Mouse (Mus musculus) liver, adult 2 months (tissue): ENCODE data around the gene Nr5a2. TPM values are rescaled to one million over a fixed set of nuclear protein-coding genes. Genes with fewer than 3 reads are reported as not detected.

Experiments used
- DNase-seq: peaks from one replicate; pipeline ENCODE4 v3.0.0-alpha.2; 2011; ENCODE audit warnings: low read depth, low spot score; ENCODE audit errors: extremely low read depth
- H3K27ac ChIP-seq: fragments of 200-500 bp; replicated peaks from 2 replicates; pipeline ENCODE4 v1.5.1; 2012; ENCODE audit warnings: low read depth, mild to moderate bottlenecking, control low read depth, inconsistent platforms, low read length; ENCODE audit not compliant: insufficient read depth
- H3K27me3 ChIP-seq: fragments of 200-500 bp; 2 replicates; pipeline ENCODE4 v1.6.1; 2012; ENCODE audit warnings: mild to moderate bottlenecking, moderate library complexity, low read length, inconsistent platforms; ENCODE audit not compliant: control insufficient read depth, insufficient read depth
- H3K36me3 ChIP-seq: fragments of 200-500 bp; 2 replicates; pipeline ENCODE4 v1.6.1; 2012; ENCODE audit warnings: low read length, inconsistent platforms; ENCODE audit not compliant: control insufficient read depth, insufficient read depth
- H3K4me1 ChIP-seq: fragments of 200-500 bp; 2 replicates; pipeline ENCODE4 v1.6.1; 2011; ENCODE audit warnings: low read length; ENCODE audit not compliant: control insufficient read depth, insufficient read depth
- H3K4me3 ChIP-seq: fragments of 200-500 bp; 2 replicates; pipeline ENCODE4 v1.5.1; 2011; ENCODE audit warnings: low read depth, mild to moderate bottlenecking, control low read depth, low read length, moderate library complexity; ENCODE audit not compliant: insufficient read depth
- H3K79me2 ChIP-seq: fragments of 200-500 bp; 2 replicates; pipeline ENCODE4 v1.6.1; 2012; ENCODE audit warnings: inconsistent platforms, mild to moderate bottlenecking, low read length, moderate library complexity; ENCODE audit not compliant: control insufficient read depth, insufficient read depth
- H3K9ac ChIP-seq: fragments of 200-500 bp; 2 replicates; pipeline ENCODE4 v1.6.1; 2012; ENCODE audit warnings: low read depth, mild to moderate bottlenecking, control low read depth, inconsistent platforms, low read length
- CTCF ChIP-seq: fragments of 200-500 bp; IDR thresholded peaks from 2 replicates; pipeline ENCODE4 v1.5.1; 2011; ENCODE audit warnings: low read depth, low read length, control low read depth
- POLR2A ChIP-seq: fragments of 200-500 bp; IDR thresholded peaks from 2 replicates; pipeline ENCODE4 v1.6.1; 2011; ENCODE audit warnings: low read length, control low read depth; ENCODE audit not compliant: insufficient read depth; ENCODE audit errors: extremely low read depth
- WGBS: fragments of 180-500 bp; shearing (Covaris S2); methylation state at CpG from one replicate; pipeline ENCODE4 v1.1.7; 2018; 5-methylcytosine and 5-hydroxymethylcytosine counted together
- polyA plus RNA-seq: library from polyadenylated mRNA; depleted of rRNA; stranded (reverse); fragments of >200 nt; gene quantifications from 2 replicates; pipeline ENCODE4 v1.2.3, GENCODE M21; 2012
- total RNA-seq: library from RNA; depleted of rRNA; stranded (reverse); fragments of >200 nt; gene quantifications from 2 replicates; pipeline ENCODE4 v1.2.3, GENCODE M21; 2014

Gene Nr5a2
- total and polyA plus RNA-seq, 2 experiments: 21.4 to 37.7 TPM

DNA sequence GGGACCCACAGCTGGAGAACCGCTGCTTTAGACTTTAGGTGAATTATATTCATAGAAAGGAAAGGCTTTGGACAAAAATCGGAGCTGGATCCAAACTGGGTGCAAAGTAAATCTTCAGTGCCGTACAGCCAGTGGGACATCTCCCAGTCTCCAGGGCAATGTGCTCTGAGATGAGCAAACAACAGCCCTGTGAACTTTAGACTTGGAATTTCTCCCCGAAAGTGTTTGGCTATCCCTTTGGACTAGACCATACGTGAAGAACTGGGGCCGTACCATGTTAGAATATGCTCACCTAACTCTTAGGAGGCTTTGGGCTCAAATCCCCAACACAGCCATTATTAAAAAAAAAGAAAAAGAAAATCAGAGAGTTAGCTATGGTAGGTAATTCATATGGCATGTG lies 30.5 kb downstream of the Nr5a2 start:
- TF ChIP-seq CTCF: no peak
- TF ChIP-seq POLR2A: no peak
- 29% methylated on average over 6 of the region's 6 CpGs for WGBS
- peaks cover 5% of the 10 kb centered on the region for H3K36me3 ChIP-seq
- H3K9ac ChIP-seq: no peak overlapping the region
- peaks cover 37% of the 10 kb centered on the region for H3K79me2 ChIP-seq
- H3K27me3 ChIP-seq: no peaks in the 10 kb centered on the region
- peaks cover 68% of the 10 kb centered on the region for H3K4me1 ChIP-seq
- no peak overlapping the region for H3K4me3 ChIP-seq
- peak overlapping the region; percentile 87 for H3K27ac ChIP-seq
- DNase-seq: peak; percentile 97

DNA sequence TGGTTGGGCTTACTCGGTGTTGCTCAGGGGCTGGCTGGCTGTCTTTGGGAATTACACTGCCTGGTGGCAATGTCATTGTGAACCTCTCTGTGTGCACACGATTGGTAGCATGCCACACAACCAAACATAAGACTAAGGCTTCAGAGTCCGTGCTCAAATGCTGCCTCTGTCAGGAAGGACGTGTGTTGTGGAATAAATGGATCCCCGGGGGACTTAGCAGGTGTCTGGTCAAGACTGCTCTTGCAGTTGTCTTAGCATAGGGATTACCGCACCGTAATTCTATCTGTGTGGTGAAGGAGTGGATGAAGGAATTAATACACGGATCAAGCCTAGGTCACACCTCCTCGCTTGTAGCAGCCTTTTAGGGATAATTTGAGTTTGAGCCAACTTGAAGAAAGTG lies 32.8 kb downstream of the Nr5a2 start:
- Histone ChIP-seq H3K4me1 (peaks cover 51% of the 10 kb centered on the region), H3K27ac (peak overlapping the region; percentile 8; the same call in 1 of the 2 replicates), H3K36me3 (peaks cover 5% of the 10 kb centered on the region), H3K27me3 (no peaks in the 10 kb centered on the region), H3K79me2 (peaks cover 42% of the 10 kb centered on the region), H3K9ac (no peak overlapping the region), H3K4me3 (no peak overlapping the region)
- no peak for TF ChIP-seq CTCF
- TF ChIP-seq POLR2A: no peak
- 34% methylated on average over 9 of the region's 9 CpGs for WGBS
- DNase-seq: peak; percentile 57

DNA sequence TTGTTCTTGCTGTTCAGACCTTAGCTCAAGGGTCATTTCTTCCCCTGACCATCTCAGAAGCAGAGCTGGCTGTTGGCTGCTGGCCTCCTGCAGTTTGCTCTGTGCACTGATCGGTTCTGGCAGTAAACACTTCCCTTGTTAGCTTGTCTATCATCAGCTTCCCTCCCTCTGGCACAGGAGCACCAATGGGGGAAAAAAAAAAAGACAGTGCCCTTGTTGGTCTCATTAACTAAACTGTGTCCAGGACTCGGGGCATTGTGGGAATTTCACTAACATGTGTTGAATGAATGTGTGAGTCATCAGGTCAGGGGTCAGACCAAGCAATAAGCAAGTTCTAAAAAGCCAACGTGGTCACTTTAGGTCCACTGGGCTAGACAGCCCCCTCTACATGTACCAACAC lies 34.2 kb downstream of the Nr5a2 start:
- Histone ChIP-seq H3K4me1 (peaks cover 44% of the 10 kb centered on the region), H3K27me3 (no peaks in the 10 kb centered on the region), H3K9ac (no peak overlapping the region), H3K4me3 (no peak overlapping the region), H3K36me3 (peaks cover 5% of the 10 kb centered on the region), H3K27ac (0 out of 2 replicates have a peak overlapping the region, but pooled peaks have one; percentile 11), H3K79me2 (peaks cover 40% of the 10 kb centered on the region; the same call in 1 of the 2 replicates)
- DNase-seq: peak; percentile 99
- TF ChIP-seq POLR2A: no peak
- peak; percentile 25 for TF ChIP-seq CTCF
- 3% methylated on average over 3 of the region's 3 CpGs for WGBS

DNA sequence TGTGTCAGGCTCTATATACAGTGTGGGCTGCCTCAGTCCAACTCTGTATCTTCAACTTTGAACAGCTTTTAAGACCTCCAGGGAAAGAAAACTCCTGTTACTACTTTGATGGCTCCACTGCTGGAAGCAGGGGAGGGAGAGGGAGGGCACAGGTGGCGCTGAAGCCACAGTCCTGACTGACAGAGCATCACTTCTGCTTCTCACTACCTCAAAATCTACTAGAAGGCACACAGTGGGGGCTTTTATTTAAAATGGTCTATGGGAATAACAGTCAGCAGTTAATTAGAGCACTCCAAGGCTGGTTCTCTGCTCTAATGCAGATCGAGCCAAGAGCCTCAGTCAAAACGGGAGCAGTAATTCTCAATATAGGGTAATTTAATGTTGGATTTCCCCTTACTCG lies 40.2 kb downstream of the Nr5a2 start:
- Histone ChIP-seq H3K79me2 (peaks cover 36% of the 10 kb centered on the region; the same call in 1 of the 2 replicates), H3K4me1 (peaks cover 28% of the 10 kb centered on the region), H3K36me3 (peaks cover 5% of the 10 kb centered on the region), H3K4me3 (no peak overlapping the region), H3K27ac (peak overlapping the region; percentile 40; the same call in 1 of the 2 replicates), H3K9ac (no peak overlapping the region), H3K27me3 (no peaks in the 10 kb centered on the region)
- DNase-seq: no peak
- TF ChIP-seq POLR2A (no peak), CTCF (no peak)
- 85% methylated on average over 4 of the region's 4 CpGs for WGBS

DNA sequence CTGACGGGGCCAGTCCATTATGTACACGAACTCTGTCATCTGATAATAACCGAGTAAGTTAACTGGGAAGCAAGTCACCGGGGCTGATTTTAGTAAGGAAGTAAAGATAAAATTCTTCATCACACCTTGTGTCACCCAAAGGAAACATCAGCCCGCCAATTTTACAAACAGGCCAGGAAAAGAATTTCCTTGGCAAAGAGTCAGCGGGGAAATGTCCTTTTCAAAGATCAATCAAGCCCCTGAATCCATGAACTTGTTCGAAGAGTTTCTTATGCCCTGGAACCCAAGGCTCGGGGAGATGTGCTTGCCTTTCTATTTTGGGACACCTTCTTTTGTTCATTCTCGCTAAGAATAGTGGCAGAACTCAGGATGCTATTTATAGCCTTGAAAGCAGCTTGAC lies 41.5 kb downstream of the Nr5a2 start:
- no peak for DNase-seq
- Histone ChIP-seq H3K9ac (no peak overlapping the region), H3K79me2 (peaks cover 29% of the 10 kb centered on the region; the same call in 1 of the 2 replicates), H3K27me3 (no peaks in the 10 kb centered on the region), H3K4me3 (no peak overlapping the region), H3K27ac (no peak overlapping the region), H3K4me1 (peaks cover 28% of the 10 kb centered on the region), H3K36me3 (no peaks in the 10 kb centered on the region; the same call in 1 of the 2 replicates)
- WGBS: 16% methylated on average over 9 of the region's 9 CpGs
- TF ChIP-seq POLR2A (no peak), CTCF (no peak)

DNA sequence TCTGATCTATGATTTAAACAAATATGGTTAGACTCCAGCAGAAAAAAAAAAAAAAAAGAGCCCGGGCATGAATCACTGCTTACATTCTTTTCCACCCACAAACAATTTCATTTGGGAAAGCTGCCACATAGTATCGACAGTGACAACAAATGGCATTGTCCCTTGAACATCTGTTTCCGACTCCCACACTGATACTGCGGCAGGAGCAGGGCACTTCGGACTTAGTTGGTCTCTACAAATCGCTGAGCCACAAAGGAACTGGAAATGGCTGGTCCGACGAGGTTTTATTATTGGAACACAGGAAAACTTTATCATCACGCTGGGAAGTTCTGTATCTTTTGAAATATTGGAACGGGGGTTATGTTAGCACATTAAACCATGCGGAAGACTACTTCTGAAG lies 44.8 kb downstream of the Nr5a2 start:
- TF ChIP-seq CTCF: no peak
- Histone ChIP-seq H3K36me3 (no peaks in the 10 kb centered on the region), H3K27ac (no peak overlapping the region), H3K27me3 (no peaks in the 10 kb centered on the region), H3K4me3 (no peak overlapping the region), H3K79me2 (peaks cover 24% of the 10 kb centered on the region; the same call in 1 of the 2 replicates), H3K9ac (no peak overlapping the region), H3K4me1 (peaks cover 44% of the 10 kb centered on the region)
- DNase-seq: peak; percentile 96
- under 1% methylated on average over 11 of the region's 11 CpGs for WGBS
